Mouse (Mus musculus): ENCODE measurements at regions not wholly inside any gene's neighbourhood (a gene's known extent, or its start where the extent isn't known, plus 50 kb on each side); places are given as distances from the start of the nearest gene placed in this dataset.

DNA sequence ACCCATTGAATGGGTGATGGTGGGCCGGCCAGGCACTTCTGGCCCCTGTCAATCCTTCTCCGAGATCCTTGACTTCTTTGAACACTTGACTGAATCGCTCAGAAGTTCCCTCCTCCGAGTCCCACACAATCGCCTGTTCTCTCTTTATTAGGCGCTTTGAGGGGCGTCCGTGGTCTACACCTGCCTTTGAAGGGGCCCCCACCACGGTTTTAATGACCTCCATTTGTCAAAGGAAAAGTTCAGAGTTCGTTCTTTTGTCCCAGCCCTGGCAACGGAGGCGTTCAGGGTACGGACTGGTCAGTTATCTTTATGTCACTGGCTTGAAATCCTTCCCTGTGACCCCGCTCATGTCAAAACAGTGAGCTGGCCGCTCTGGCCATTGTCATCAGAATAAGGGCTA is 74.3 kb upstream of the Irx3 start:
- DNase-seq, result no peak
- Histone ChIP-seq H3K27ac (no peak overlapping the region), H3K4me3 (no peak overlapping the region)
- no peak for TF ChIP-seq CTCF (IDR thresholded peaks at IDR 0.05)
- intact Hi-C loops (cut with DNase I), result no loop called here

DNA sequence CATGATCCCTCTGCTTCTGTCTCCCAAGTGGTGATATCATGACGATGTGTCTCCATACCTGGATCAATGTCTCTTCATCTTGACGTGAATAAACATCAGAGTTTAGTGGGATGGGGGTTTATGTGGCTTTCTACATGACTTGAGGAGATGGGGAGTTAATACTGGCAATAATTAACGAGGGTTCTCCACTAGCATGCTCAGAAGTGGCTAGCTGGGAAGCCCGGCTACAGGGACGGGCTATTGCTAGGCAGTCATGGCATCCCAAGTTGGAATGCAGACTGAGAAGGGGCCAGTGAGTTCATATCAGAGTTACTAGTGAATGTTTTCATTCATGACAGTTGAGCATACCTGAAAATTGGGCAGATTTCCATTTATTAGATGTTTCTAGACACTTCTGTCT is 71.4 kb upstream of the Irx3 start:
- DNase-seq, result no peak
- Histone ChIP-seq H3K27ac (no peak overlapping the region), H3K4me3 (no peak overlapping the region)
- intact Hi-C loops (cut with DNase I), result no loop called here
- TF ChIP-seq CTCF (IDR thresholded peaks at IDR 0.05), result no peak

DNA sequence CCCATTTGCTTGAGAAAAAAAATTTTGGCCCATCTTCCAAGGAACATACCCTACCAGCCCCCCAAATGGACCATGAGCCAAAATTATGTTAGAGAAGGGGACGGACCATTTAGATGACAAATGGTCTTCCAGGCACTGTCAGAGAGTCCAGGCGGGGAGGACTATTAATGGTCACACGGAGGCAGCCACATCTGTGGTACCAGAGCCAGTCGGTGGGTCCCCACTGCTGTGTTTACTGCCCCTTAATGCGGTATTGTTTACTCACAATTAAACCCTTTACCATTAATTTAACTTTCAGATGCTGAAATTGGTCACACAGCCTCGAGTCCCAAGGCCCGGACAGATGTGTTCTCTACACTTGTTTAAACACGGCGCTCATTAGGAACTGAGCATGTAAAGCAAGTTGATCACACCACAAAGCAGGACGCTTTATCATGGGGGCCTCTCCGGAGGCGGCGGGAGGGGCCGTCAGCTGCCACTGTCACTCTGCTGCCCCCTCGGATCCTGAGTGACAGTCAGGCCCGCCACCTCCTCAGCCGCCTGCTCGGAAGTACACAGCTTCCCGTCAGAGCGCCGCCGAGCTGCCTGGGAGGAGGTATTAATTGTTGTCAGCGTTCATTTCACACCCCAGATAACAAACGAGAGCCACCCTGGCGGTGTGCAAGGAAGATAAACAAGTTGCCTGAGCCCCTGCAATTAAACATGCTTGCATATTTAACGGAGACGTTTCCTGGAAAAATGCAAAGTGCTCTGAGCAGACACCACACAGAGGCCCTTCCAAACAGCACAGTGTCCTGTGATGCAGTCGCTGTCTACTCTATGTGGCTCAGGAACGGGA is 70.6 kb upstream of the Irx3 start:
- DNase-seq, result peak; percentile 48

DNA sequence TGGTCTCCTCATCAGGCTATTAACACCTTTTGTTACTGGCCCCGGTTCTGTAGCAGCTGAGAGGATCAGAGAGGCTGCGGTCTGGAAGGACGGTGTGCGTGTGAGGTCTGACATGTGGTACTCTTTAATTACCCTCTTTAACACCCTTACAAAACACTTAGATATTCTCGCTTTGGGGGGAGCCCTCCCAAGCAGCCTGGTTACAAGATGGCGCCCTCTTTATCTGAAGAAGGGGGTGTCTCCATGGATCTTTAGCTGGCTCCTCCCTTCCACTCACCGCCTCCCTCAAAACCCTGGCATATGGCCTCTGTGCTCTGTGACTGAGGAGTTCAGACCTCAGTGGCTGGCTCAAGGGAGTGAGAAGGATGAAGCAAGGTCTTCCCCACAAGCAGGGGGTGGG is 65.2 kb upstream of the Irx3 start:
- H3K27ac ChIP-seq, result no peak overlapping the region
- H3K4me3 ChIP-seq, result no peak overlapping the region
- intact Hi-C loops (cut with DNase I), result no loop called here
- TF ChIP-seq CTCF (IDR thresholded peaks at IDR 0.05), result no peak
- DNase-seq, result no peak

More for the DNA sequence above, 70.6 kb upstream of the Irx3 start:
- Histone ChIP-seq H3K27ac (no peak overlapping the region), H3K4me3 (peak overlapping the region; percentile 53)
- intact Hi-C loops (cut with DNase I), result no loop called here
- TF ChIP-seq CTCF (IDR thresholded peaks at IDR 0.05), result no peak

DNA sequence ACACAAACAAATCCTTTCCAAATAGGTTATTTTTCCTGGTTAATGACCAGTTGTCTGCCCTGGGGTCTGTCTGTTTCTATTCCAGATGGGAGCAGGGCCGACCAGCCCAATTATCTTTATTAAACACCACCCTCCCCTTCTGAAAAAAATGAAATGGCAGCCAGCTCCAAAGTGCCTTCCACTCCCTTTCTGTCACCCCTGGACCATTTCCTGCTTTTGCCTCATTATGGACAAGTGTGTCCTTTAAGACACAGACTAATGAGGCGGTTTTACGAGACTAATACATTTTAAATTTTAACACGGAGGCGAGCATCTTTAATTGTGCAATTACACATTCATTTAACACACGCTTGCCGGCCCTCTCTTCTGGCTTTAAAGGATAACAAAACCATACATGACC is 64.2 kb upstream of the Irx3 start:
- intact Hi-C loops (cut with DNase I), result no loop called here
- no peak for TF ChIP-seq CTCF (IDR thresholded peaks at IDR 0.05)
- Histone ChIP-seq H3K27ac (no peak overlapping the region), H3K4me3 (no peak overlapping the region)
- no peak for DNase-seq

DNA sequence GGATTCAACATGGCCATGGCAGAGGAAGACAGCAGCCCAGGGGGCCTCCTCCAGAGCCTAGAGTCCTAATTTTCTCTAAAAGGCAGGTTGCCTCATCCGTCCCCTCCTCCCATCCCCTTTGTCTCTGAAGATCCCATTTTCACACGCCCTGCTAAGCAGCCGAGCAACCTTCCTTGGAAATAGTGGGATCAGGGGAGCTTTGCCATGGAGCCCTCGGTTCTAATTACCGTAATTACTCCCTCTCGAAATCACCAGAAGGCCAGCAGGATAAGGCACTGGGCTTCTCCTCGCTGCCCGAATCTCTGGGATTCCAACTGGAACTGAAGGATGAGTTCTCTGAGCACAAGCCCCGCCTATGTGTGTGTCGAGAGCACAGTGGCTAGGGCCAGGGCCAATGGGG is 63.5 kb upstream of the Irx3 start:
- no peak for DNase-seq
- Histone ChIP-seq H3K27ac (no peak overlapping the region), H3K4me3 (no peak overlapping the region)
- no peak for TF ChIP-seq CTCF (IDR thresholded peaks at IDR 0.05)
- intact Hi-C loops (cut with DNase I), result no loop called here

DNA sequence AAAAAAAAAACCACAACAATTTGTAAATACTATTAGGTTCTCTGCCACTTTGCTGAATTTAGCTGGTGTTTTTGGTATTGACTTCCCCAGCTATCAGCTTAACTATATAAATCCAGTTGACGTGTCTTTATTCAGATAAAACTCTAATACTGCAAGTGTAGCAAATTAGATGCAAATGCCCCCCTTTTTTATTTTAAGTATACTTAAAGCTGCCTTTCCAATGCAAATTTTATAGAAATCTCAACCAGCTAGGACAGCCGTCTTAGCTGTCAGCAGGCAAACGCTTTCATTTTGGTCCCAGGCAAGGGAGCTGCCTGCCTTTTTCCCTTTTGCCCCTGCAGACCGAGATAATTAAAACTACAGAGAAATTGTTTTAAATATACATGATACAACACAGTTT is 61.6 kb upstream of the Irx3 start:
- intact Hi-C loops (cut with DNase I), result no loop called here
- no peak overlapping the region for H3K27ac ChIP-seq
- TF ChIP-seq CTCF (IDR thresholded peaks at IDR 0.05), result no peak
- DNase-seq, result no peak
- no peak overlapping the region for H3K4me3 ChIP-seq

DNA sequence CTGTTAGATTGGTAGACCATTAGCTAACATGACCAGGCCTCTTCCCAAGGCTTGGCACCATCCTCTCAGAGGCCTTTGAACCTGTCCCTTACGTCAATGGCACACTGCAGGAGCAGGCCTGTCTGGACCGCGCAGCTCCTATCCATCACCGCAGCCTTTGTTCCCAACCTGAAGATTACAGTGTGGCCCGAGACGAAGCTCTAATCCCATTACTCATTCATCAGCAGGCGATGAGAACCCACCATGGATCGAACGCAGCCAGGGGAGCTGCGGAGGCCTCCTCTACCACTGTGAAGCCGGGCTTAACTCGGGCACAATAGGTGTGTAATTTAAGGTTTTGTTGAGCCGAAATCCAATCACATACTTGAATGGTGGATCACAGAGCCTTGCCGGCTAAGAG is 54.0 kb upstream of the Irx3 start:
- no peak for DNase-seq
- intact Hi-C loops (cut with DNase I), result no loop called here
- TF ChIP-seq CTCF (IDR thresholded peaks at IDR 0.05), result no peak
- Histone ChIP-seq H3K27ac (no peak overlapping the region), H3K4me3 (no peak overlapping the region)

DNA sequence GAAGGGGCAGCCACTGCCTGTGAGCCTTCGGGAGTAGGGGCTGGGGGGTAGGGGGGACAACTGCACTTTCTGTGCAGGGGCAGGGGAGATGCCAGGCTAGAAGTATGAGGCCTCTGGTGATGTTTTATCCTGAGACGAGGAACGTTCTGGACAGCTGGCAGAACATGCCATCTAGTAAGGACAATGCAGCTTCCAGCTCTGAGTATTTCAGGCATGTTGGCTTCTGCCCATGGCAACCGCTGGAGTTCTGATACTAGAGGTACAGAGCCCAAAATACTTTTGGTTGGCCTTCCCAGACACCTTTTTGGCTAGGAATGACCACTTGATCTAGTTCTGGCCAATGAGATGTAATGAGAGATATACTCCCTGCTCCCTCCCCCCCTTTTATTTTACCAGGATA is 52.5 kb upstream of the Irx3 start:
- no peak overlapping the region for H3K4me3 ChIP-seq
- TF ChIP-seq CTCF (IDR thresholded peaks at IDR 0.05), result no peak
- no peak overlapping the region for H3K27ac ChIP-seq
- intact Hi-C loops (cut with DNase I), result no loop called here
- DNase-seq, result no peak

DNA sequence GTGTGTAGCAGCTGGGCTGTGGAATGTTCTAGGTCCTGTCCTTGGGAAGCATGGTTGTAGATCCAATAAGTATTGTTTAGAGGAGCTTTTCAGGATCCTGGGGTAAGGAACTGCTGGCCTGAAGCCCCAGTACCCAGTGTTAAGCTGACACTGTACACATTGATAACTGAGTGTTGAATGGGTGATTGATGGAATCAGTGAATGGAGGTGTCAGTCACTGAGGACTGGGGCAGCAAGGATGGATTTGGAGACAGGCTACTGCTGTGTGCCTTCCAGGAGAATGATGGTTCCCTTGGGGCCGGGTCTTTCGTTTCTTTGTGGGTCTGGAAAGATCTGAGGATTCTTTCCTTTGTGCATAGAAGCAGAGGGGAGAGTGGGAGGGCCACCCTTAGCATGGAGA is 51.9 kb upstream of the Irx3 start:
- intact Hi-C loops (cut with DNase I), result no loop called here
- TF ChIP-seq CTCF (IDR thresholded peaks at IDR 0.05), result no peak
- Histone ChIP-seq H3K27ac (no peak overlapping the region), H3K4me3 (no peak overlapping the region)
- no peak for DNase-seq

DNA sequence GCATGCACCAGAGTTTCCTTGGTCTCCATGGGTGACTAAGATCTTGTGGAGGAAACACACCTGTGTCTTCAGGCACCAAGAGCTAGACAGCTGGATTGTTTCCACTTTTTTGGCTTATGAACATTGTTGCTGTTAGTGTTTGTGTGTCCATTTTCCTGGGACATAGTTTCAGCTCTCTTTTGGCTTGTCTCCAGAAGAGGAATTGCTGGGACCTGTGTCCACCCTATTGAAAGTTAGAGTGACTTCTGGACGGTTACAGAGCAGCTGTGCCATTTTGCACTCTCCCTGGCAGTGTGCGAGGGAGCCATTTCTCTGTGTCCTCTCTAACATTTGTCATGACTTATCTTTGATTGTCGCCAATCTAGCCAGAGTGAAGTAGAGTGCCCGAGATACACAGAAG is 51.5 kb upstream of the Irx3 start:
- intact Hi-C loops (cut with DNase I), result no loop called here
- no peak for DNase-seq
- no peak for TF ChIP-seq CTCF (IDR thresholded peaks at IDR 0.05)
- Histone ChIP-seq H3K27ac (no peak overlapping the region), H3K4me3 (no peak overlapping the region)
